ENCODE assay signal across 9 mouse cellular contexts in genomic region chr5:123141555-123142160, GRCm38 (mm10). TPM values are rescaled to one million over a fixed set of nuclear protein-coding genes. Genes with fewer than 3 reads are reported as not detected.
DNase-seq lines count a peak whose midpoint lies in the region; ATAC-seq and TF ChIP-seq lines count a peak whose summit lies in the region.
"Had no signal": no experiment of that assay in that cellular context is flagged by ENCODE, and none has a peak within 500 bp of the region (broad histone marks: within the 10 kb centered on the region; RNA-seq: fewer than 3 reads in every experiment).

No protein-coding gene starts in this region.

- H3K4me3 ChIP-seq in forebrain, embryonic 16.5 days (replicated peaks; ENCODE audit: low read length): peak overlapping the region; percentile 84
- H3K4me3 ChIP-seq in kidney, embryonic 16.5 days (ENCODE audit: low read length): peak overlapping the region; percentile 84
- H3K4me3 ChIP-seq in small intestine, adult 2 months (ENCODE audit: low read depth, low read length): peak overlapping the region; percentile 88

- under 1% methylated on average over 37 of the region's 38 CpGs for WGBS in forebrain, embryonic 16.5 days
- WGBS in kidney, embryonic 16.5 days: under 1% methylated on average over 29 of the region's 38 CpGs
- under 1% methylated on average over 36 of the region's 38 CpGs for WGBS in small intestine, adult 2 months

- peaks cover 40% of the 10 kb centered on the region for H3K4me1 ChIP-seq in forebrain, embryonic 16.5 days (replicated peaks; ENCODE audit: control insufficient read depth, insufficient read depth, low read length)
- peaks cover 34% of the 10 kb centered on the region for H3K4me1 ChIP-seq in kidney, embryonic 16.5 days (ENCODE audit: insufficient read depth, low read length)
- peaks cover 8% of the 10 kb centered on the region for H3K4me1 ChIP-seq in small intestine, adult 2 months (ENCODE audit: control insufficient read depth, insufficient read depth, insufficient read length, low read length)

- no peaks in the 10 kb centered on the region; the same call in 1 of the 2 replicates for H3K36me3 ChIP-seq in forebrain, embryonic 16.5 days (ENCODE audit: control insufficient read depth, insufficient read depth)
- peaks cover 12% of the 10 kb centered on the region for H3K36me3 ChIP-seq in kidney, embryonic 16.5 days (ENCODE audit: insufficient read depth, low read length)
- H3K36me3 ChIP-seq in small intestine, adult 2 months (ENCODE audit: control insufficient read depth, insufficient read depth, low read length): peaks cover 14% of the 10 kb centered on the region

- no peaks in the 10 kb centered on the region for H3K27me3 ChIP-seq in forebrain, embryonic 16.5 days (replicated peaks; ENCODE audit: control insufficient read depth, insufficient read depth, low read length)
- no peaks in the 10 kb centered on the region for H3K27me3 ChIP-seq in kidney, embryonic 16.5 days (ENCODE audit: insufficient read depth, low read length)
- no peaks in the 10 kb centered on the region for H3K27me3 ChIP-seq in small intestine, adult 2 months (ENCODE audit: control insufficient read depth, insufficient read depth, low read length)

- no peak for TF ChIP-seq POLR2A in small intestine, adult 2 months (IDR thresholded peaks at IDR 0.05; ENCODE audit: low read depth, low read length)

- H3K27ac ChIP-seq in forebrain, embryonic 16.5 days (ENCODE audit: low read length): peak overlapping the region; percentile 97
- H3K27ac ChIP-seq in kidney, embryonic 16.5 days (ENCODE audit: low read length): peak overlapping the region; percentile 99
- H3K27ac ChIP-seq in small intestine, adult 2 months (ENCODE audit: insufficient read depth, low read depth, low read length): peak overlapping the region; percentile 97

- H3K9me3 ChIP-seq in forebrain, embryonic 16.5 days (ENCODE audit: control insufficient read depth, low read length): no peaks in the 10 kb centered on the region
- no peaks in the 10 kb centered on the region for H3K9me3 ChIP-seq in kidney, embryonic 16.5 days (ENCODE audit: low read length)

- ATAC-seq in forebrain, embryonic 16.5 days: no peak; the same call in 1 of the 2 replicates
- ATAC-seq in kidney, embryonic 16.5 days (ENCODE audit: low FRiP score, low TSS enrichment): no peak

- H3K9ac ChIP-seq in forebrain, embryonic 16.5 days (replicated peaks; ENCODE audit: low read depth, low read length): peak overlapping the region; percentile 99
- peak overlapping the region; percentile 99 for H3K9ac ChIP-seq in kidney, embryonic 16.5 days (replicated peaks; ENCODE audit: low read length)

- DNase-seq in adrenal gland, adult 18-20 months (ENCODE audit: low spot score in 2 of 2): peak; percentile 62 to 65
- no peak for DNase-seq in adrenal gland, adult 8-10 months
- peak; percentile 60 for DNase-seq in urinary bladder, postnatal 14 days (ENCODE audit: low spot score)
- no peak for DNase-seq in urinary bladder, postnatal 10 days (ENCODE audit: low spot score)
- DNase-seq in lung, postnatal 36 days: peak; percentile 63

- TF ChIP-seq CTCF in small intestine, adult 2 months (IDR thresholded peaks at IDR 0.05; ENCODE audit: extremely low read depth, insufficient read length, insufficient replicate concordance, low read depth, low read length): no peak

- peak overlapping the region; percentile 77 for H3K4me2 ChIP-seq in forebrain, embryonic 16.5 days (ENCODE audit: low read length)
- peak overlapping the region; percentile 98 for H3K4me2 ChIP-seq in kidney, embryonic 16.5 days (replicated peaks; ENCODE audit: low read depth, low read length)

RNA-seq across cellular contexts. Expression of gene Setd1b, which starts 0.3 kb away (rescaled TPM):
- total RNA-seq in adrenal gland, adult 18-20 months (2021): 10 to 100 TPM; 19.1 to 25.8 TPM
- total RNA-seq in adrenal gland, adult 8-10 months (2022): 10 to 100 TPM; 24.2 to 40.1 (median 32.6) TPM
- 12.5 TPM in 2 replicates for polyA plus RNA-seq in forebrain, embryonic 16.5 days (2015; fragmentation: Nextera tagmentation; extraction: Ambion mirVana)
- 8.4 and 11.0 TPM in 2 replicates for polyA plus RNA-seq in kidney, embryonic 16.5 days (2015; fragmentation: Nextera tagmentation; extraction: Ambion mirVana)
- polyA plus RNA-seq in small intestine, adult 2 months (2012; rRNA removed): 10.7 and 18.5 TPM in 2 replicates

RNA-seq across cellular contexts. Expression of gene Rhof, which starts 9.2 kb away (rescaled TPM):
- 1 to 10 TPM in 1 of 2 experiments, under 1 TPM in 1; 0.66 to 1.2 TPM for total RNA-seq in adrenal gland, adult 18-20 months (2021)
- total RNA-seq in adrenal gland, adult 8-10 months (2022): 1 to 10 TPM; 1.3 to 4.4 (median 3.3) TPM
- 15.8 and 18.7 TPM in 2 replicates for polyA plus RNA-seq in forebrain, embryonic 16.5 days (2015; fragmentation: Nextera tagmentation; extraction: Ambion mirVana)
- polyA plus RNA-seq in kidney, embryonic 16.5 days (2015; fragmentation: Nextera tagmentation; extraction: Ambion mirVana): 3.2 and 3.8 TPM in 2 replicates
- 28.0 and 91.6 TPM in 2 replicates for polyA plus RNA-seq in small intestine, adult 2 months (2012; rRNA removed)

RNA-seq across cellular contexts. Expression of gene Psmd9, which starts 27.6 kb away (rescaled TPM):
- total RNA-seq in adrenal gland, adult 18-20 months (2021): 10 to 100 TPM; 20.7 to 21.1 TPM
- 10 to 100 TPM; 23.3 to 33.3 (median 28.0) TPM for total RNA-seq in adrenal gland, adult 8-10 months (2022)
- polyA plus RNA-seq in forebrain, embryonic 16.5 days (2015; fragmentation: Nextera tagmentation; extraction: Ambion mirVana): 83.1 and 86.0 TPM in 2 replicates
- polyA plus RNA-seq in kidney, embryonic 16.5 days (2015; fragmentation: Nextera tagmentation; extraction: Ambion mirVana): 86.9 and 87.9 TPM in 2 replicates
- polyA plus RNA-seq in small intestine, adult 2 months (2012; rRNA removed): 12.5 and 21.9 TPM in 2 replicates

RNA-seq across cellular contexts. Expression of gene Hpd, which starts 40.9 kb away (rescaled TPM):
- total RNA-seq in adrenal gland, adult 18-20 months (2021): 1 to 10 TPM; 1.2 to 3.6 TPM
- 1 to 10 TPM in 3 of 4 experiments, not detected in 1; 1.2 to 1.5 (median 1.3) TPM for total RNA-seq in adrenal gland, adult 8-10 months (2022)
- not detected in 2 replicates for polyA plus RNA-seq in forebrain, embryonic 16.5 days (2015; fragmentation: Nextera tagmentation; extraction: Ambion mirVana)
- 0.23 and 0.29 TPM in 2 replicates for polyA plus RNA-seq in kidney, embryonic 16.5 days (2015; fragmentation: Nextera tagmentation; extraction: Ambion mirVana)
- 5.5 and 19.6 TPM in 2 replicates for polyA plus RNA-seq in small intestine, adult 2 months (2012; rRNA removed)
- total RNA-seq: heart, postnatal 36 days had no signal

Comparison
In these comparisons a context has a peak if more than half of its experiments do, and no peak if none do; other contexts are left out.
1. DNase-seq: peak in adrenal gland, adult 18-20 months (2 of 2), urinary bladder, postnatal 14 days (single experiment) and lung, postnatal 36 days (single experiment); none in adrenal gland, adult 8-10 months (single experiment) and urinary bladder, postnatal 10 days (single experiment).
2. Peak in every context shown above with its lines, with median percentiles within 50 percentile points of each other: H3K27ac ChIP-seq and H3K4me3 ChIP-seq.